Mouse (Mus musculus): ENCODE data around the gene Gm3248.
"Not testable (repeated sequence)": the region's sequence is repeated elsewhere in the genome, so short reads cannot be mapped to it uniquely, and the experiment has no call there.

Gene Gm3248

DNA sequence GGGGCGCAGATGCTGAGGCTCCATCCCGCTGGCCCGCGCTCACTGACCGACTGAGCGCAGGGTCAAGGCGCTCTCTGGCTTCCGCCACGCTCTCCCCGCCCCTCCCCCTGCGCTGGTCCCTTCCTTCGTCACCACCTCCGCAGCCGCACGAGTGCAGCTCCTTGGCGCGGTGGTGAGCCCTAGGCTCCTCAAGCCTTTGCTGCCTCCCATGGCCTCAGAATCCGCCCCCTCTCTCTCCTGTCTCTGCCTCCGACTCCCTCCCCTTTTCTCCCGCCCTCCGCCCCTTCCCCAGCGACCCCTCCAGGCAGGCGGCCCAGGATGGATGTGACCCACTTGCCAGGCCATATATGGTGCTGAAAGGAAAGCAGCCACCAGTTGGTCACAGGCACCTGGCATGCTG is at the start of gene Gm3248:
Gene Gm3248 (minus strand): TSS at position 111 of the 400 bp plus-strand sequence.
- DNase-seq (ENCODE audit: extremely low read depth, insufficient read length, low spot score) = not testable (repeated sequence)

- DNase-seq (ENCODE audit: extremely low read depth, insufficient read length, low spot score) = not testable (repeated sequence)
Observed at GRCm38 (mm10) chr14:5987136-5987535, 25.6 kb upstream of the Gm3248 start.

- not testable (repeated sequence) for DNase-seq (ENCODE audit: extremely low read depth, insufficient read length, low spot score)
Observed at GRCm38 (mm10) chr14:5979037-5979436, 17.5 kb upstream of the Gm3248 start, which contains the start of gene Gm3453. Gene Gm3453, minus strand, starts transcription at chr14:5979137.

DNA sequence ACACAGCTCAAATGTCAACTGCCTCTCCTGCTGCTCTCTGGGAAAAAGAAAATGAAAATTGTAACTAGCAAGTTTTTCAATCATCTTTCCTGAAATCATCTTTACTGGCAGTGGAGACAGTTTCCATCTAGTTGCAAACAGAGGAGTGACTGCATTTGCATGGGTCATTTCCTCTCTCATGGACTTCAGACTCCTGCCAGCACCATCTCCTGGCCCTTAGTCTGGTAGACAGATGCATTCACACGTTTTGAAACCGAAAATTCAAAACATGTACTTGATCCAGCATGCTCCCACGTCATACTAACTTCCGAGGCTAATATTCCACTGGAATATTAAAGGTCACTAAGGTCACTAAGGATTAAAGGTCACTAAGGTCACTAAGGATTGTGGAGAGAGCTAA is 896 bp upstream of the Gm3248 start:
- not testable (repeated sequence) for DNase-seq (ENCODE audit: extremely low read depth, insufficient read length, low spot score)

GRCm38 (mm10) chr14:5961102-5961501 is 443 bp downstream of the Gm3248 start:
- not testable (repeated sequence) for DNase-seq (ENCODE audit: extremely low read depth, insufficient read length, low spot score)

- not testable (repeated sequence) for DNase-seq (ENCODE audit: extremely low read depth, insufficient read length, low spot score)
Observed at GRCm38 (mm10) chr14:5960479-5960878, 1.1 kb downstream of the Gm3248 start.

DNA sequence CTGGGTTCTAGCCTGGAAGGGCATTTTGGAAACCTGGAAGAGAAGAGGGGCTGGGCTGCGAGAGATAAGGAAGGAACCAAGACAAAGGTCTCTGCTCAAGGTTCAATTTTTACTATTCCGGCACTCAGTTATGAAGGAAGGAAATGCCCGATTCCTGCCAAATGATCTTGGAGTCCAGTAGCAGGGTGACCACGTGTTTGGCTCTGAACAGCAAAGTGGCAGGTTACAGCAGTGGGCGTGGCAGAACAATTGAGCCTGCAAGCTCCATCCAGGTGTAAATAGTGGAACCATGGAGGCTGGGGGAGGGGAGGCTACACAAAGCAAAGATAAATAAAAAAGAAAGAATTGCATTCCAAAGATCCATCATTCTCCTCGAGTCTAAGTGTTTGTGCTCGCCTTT is 38.3 kb downstream of the Gm3248 start:
- DNase-seq (ENCODE audit: extremely low read depth, insufficient read length, low spot score) = not testable (repeated sequence)

- not testable (repeated sequence) for DNase-seq (ENCODE audit: extremely low read depth, insufficient read length, low spot score)
Observed at GRCm38 (mm10) chr14:5918330-5918942, 43.1 kb downstream of the Gm3248 start.

GRCm38 (mm10) chr14:5913701-5914100 is 47.8 kb downstream of the Gm3248 start:
- DNase-seq (ENCODE audit: extremely low read depth, insufficient read length, low spot score) = not testable (repeated sequence)
